Mouse (Mus musculus): Measurements from ENCODE around the gene Zfp446.

Gene Zfp446

GRCm38 (mm10) chr7:13025511-13026112 is 48.0 kb downstream of the Zfp446 start:
- no peak for DNase-seq

- DNase-seq = no peak
These were observed 51.3 kb downstream of the Zfp446 start for GRCm38 (mm10) chr7:13028986-13029385.

GRCm38 (mm10) chr7:13031069-13031468 is 53.4 kb downstream of the Zfp446 start:
- no peak for DNase-seq

- DNase-seq = no peak
These were observed 54.3 kb downstream of the Zfp446 start for GRCm38 (mm10) chr7:13031983-13032382.

- no peak for DNase-seq
These were observed 54.9 kb downstream of the Zfp446 start for GRCm38 (mm10) chr7:13032541-13032940.

GRCm38 (mm10) chr7:13033451-13034147 is 56.0 kb downstream of the Zfp446 start:
- no peak for DNase-seq

- peak; percentile 96 to 97 for DNase-seq
These were observed 56.7 kb downstream of the Zfp446 start, which contains the start of gene Chmp2a for GRCm38 (mm10) chr7:13034148-13034977. Gene Chmp2a (minus strand): TSS chr7:13034807.

All from spleen, adult 18-20 months (tissue).